Mouse (Mus musculus): ENCODE results near the gene Zfp60. TPM values are rescaled to one million over a fixed set of nuclear protein-coding genes. Genes with fewer than 3 reads are reported as not detected.

The Zfp60 gene
- polyA plus RNA-seq (2015; fragmentation: Nextera tagmentation; extraction: Ambion mirVana) = 18.6 and 19.1 TPM in 2 replicates

DNA sequence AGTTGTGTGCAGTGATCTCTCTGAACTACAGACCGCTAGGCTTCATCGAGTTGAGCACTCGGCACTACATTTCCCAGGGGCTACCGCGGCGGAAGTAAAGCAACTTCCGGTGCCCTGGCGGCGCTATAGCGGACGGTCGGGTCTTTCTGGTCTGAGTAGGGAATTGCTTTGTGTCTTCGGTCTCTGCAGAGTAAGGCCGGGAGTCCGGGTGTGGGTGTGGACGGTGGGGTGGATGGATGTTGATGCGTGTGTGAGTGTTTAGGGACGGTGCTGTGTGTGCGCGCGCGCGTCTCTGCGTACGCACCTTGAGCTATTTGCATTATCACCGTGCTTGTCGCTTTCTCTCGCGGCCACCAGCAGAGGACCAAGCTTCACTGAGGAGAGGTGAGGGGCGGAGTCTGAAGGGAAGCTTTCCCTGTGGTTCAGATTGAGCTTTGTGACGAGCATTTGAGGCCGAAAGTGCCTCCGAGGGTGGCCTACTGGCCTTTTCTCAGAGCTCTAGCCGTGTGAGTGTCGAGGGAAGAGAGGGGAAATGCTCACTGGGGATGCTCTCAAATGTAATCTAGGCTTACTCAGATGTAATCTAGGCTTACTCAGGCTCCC, at the start of gene Zfp60:
Gene Zfp60 (plus strand): TSS at position 109 of the 603 bp plus-strand sequence.

DNA sequence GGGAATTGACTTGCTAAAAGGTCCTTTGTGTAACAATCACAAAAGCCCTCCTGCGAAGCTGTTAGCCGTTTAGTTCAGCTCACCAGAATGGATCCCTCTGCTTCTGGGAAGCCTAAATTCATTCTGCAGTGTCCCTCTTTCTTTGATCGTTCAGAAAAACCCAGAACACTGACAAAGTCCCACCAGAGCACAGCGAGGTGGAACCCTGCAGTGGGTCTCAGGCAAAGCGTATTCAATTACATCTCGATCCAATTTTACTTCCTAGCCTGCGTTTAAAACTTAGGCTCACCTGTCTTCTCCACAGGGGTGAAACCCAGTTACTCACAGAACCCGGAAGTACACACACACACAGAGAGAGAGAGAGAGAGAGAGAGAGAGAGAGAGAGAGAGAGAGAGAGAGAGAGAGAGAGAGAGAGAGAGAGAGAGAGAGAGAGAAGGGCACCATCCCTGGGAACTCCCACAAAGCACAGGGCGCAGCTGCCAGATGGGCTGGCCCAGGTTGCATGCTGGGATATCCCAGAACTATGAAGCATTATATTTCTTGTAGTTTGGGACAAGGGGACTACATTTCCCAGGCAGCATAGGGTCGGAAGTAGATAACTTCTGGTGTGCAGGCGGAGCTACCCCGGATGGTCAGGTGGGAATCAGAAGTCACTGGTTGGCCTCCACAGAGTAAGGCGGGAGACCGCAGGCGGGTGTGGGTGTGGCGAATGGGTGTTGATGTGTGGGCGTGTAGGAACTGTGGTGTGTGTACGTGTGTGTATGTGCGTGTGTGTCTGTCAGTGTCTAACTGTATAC, 42.2 kb upstream of the Zfp60 start, which contains the start of gene Zfp607b:
Gene Zfp607b (plus strand): TSS at position 526 of the 798 bp plus-strand sequence.

Other genes with a start within 250 kb of the Zfp60 start
- 33.7 and 41.7 TPM in 2 replicates for gene Sertad1, start 244.5 kb upstream of the Zfp60 start, polyA plus RNA-seq (2015; fragmentation: Nextera tagmentation; extraction: Ambion mirVana)
- 2.6 and 3.8 TPM in 2 replicates for gene Prx, start 232.1 kb upstream of the Zfp60 start, polyA plus RNA-seq (2015; fragmentation: Nextera tagmentation; extraction: Ambion mirVana)
- gene Hipk4, start 208.1 kb upstream of the Zfp60 start, polyA plus RNA-seq (2015; fragmentation: Nextera tagmentation; extraction: Ambion mirVana) = 0.28 and 0.55 TPM in 2 replicates
- 109 and 167 TPM in 2 replicates for gene Pld3, start 178.2 kb upstream of the Zfp60 start, polyA plus RNA-seq (2015; fragmentation: Nextera tagmentation; extraction: Ambion mirVana)
- 12.9 and 17.7 TPM in 2 replicates for gene 2310022A10Rik, start 178.2 kb upstream of the Zfp60 start, polyA plus RNA-seq (2015; fragmentation: Nextera tagmentation; extraction: Ambion mirVana)
- gene Akt2, start 139.8 kb upstream of the Zfp60 start, polyA plus RNA-seq (2015; fragmentation: Nextera tagmentation; extraction: Ambion mirVana) = 96.0 and 155 TPM in 2 replicates
- 3.2 and 13.0 TPM in 2 replicates for gene Ttc9b, start 77.5 kb upstream of the Zfp60 start, polyA plus RNA-seq (2015; fragmentation: Nextera tagmentation; extraction: Ambion mirVana)
- gene Map3k10, start 56.8 kb upstream of the Zfp60 start, polyA plus RNA-seq (2015; fragmentation: Nextera tagmentation; extraction: Ambion mirVana) = 13.4 and 16.1 TPM in 2 replicates
- 4.0 and 4.9 TPM in 2 replicates for gene Zfp607b, start 42.0 kb upstream of the Zfp60 start, polyA plus RNA-seq (2015; fragmentation: Nextera tagmentation; extraction: Ambion mirVana)
- gene Zfp626, start 75.8 kb downstream of the Zfp60 start, polyA plus RNA-seq (2015; fragmentation: Nextera tagmentation; extraction: Ambion mirVana) = 1.7 and 1.9 TPM in 2 replicates
- gene Zfp59, start 107.2 kb downstream of the Zfp60 start, polyA plus RNA-seq (2015; fragmentation: Nextera tagmentation; extraction: Ambion mirVana) = 4.9 and 5.5 TPM in 2 replicates
- 2.8 and 3.5 TPM in 2 replicates for gene Zfp607a, start 126.1 kb downstream of the Zfp60 start, polyA plus RNA-seq (2015; fragmentation: Nextera tagmentation; extraction: Ambion mirVana)
- gene Zfp974, start 198.1 kb downstream of the Zfp60 start, polyA plus RNA-seq (2015; fragmentation: Nextera tagmentation; extraction: Ambion mirVana) = 8.7 and 9.0 TPM in 2 replicates
- 10.1 and 10.6 TPM in 2 replicates for gene Zfp780b, start 247.8 kb downstream of the Zfp60 start, polyA plus RNA-seq (2015; fragmentation: Nextera tagmentation; extraction: Ambion mirVana)